ENCODE assay signal across 10 mouse cellular contexts in genomic region chr10:10737041-10737681, GRCm38 (mm10). TPM values are rescaled to one million over a fixed set of nuclear protein-coding genes. Genes with fewer than 3 reads are reported as not detected.
DNase-seq lines count a peak whose midpoint lies in the region.
"Had no signal": no experiment of that assay in that cellular context is flagged by ENCODE, and none has a peak within 500 bp of the region (broad histone marks: within the 10 kb centered on the region; RNA-seq: fewer than 3 reads in every experiment).

No protein-coding gene starts in this region.

- peak; percentile 69 for DNase-seq in layer of hippocampus, adult 11-12 months (ENCODE audit: low spot score)
- no peak for DNase-seq in layer of hippocampus, postnatal 10 days (ENCODE audit: low spot score in 2 of 2)
- peak; percentile 50 for DNase-seq in gonadal fat pad, adult 2 months (ENCODE audit: low read depth)
- peak; percentile 50 to 84 for DNase-seq in layer of hippocampus, adult 18-20 months (ENCODE audit: low spot score in 2 of 2)
- peak; percentile 9 for DNase-seq in ovary, postnatal 14 days (ENCODE audit: low spot score)
- no peak for DNase-seq in embryo, embryonic 10.5 days (ENCODE audit: low spot score)
- DNase-seq in cerebellum, adult 9-11 months = no peak
- DNase-seq in thymus, postnatal 4 days = no peak

RNA-seq across cellular contexts. Expression of gene Gm10944, which starts 56.0 kb away (rescaled TPM):
- total RNA-seq in layer of hippocampus, postnatal 10 days (2021) = not detected
- not detected in 2 replicates for polyA plus RNA-seq in gonadal fat pad, adult 2 months (2012; rRNA removed)
- not detected for total RNA-seq in layer of hippocampus, adult 18-20 months (2021)
- polyA plus RNA-seq: embryonic facial prominence, embryonic 11.5 days; macrophage had no signal

Comparison
In these comparisons a context has a peak if more than half of its experiments do, and no peak if none do; other contexts are left out.
1. DNase-seq: peak in layer of hippocampus, adult 11-12 months (single experiment), gonadal fat pad, adult 2 months (single experiment), layer of hippocampus, adult 18-20 months (2 of 2) and ovary, postnatal 14 days (single experiment); none in layer of hippocampus, postnatal 10 days (0 of 2), embryo, embryonic 10.5 days (single experiment), cerebellum, adult 9-11 months (single experiment) and thymus, postnatal 4 days (single experiment).